Mouse (Mus musculus): Measurements from ENCODE around the gene Olfr458. TPM values are rescaled to one million over a fixed set of nuclear protein-coding genes. Genes with fewer than 3 reads are reported as not detected.

The Olfr458 gene
- polyA plus RNA-seq, 1 experiment from 2014 or later, result not detected

Other genes with a start within 250 kb of the Olfr458 start
- gene Tas2r144, start 249.9 kb downstream of the Olfr458 start, polyA plus RNA-seq (2015; fragmentation: Nextera tagmentation; extraction: Ambion mirVana), result not detected in 2 replicates
- gene Gstk1, start 219.3 kb downstream of the Olfr458 start, polyA plus RNA-seq (2015; fragmentation: Nextera tagmentation; extraction: Ambion mirVana), result 22.8 and 23.8 TPM in 2 replicates
- gene Tmem139, start 203.2 kb downstream of the Olfr458 start, polyA plus RNA-seq (2015; fragmentation: Nextera tagmentation; extraction: Ambion mirVana), result 6.3 and 8.6 TPM in 2 replicates
- gene Casp2, start 200.2 kb downstream of the Olfr458 start, polyA plus RNA-seq (2015; fragmentation: Nextera tagmentation; extraction: Ambion mirVana), result 47.2 and 58.2 TPM in 2 replicates
- 0.10 and 0.18 TPM in 2 replicates for gene Clcn1, start 178.5 kb downstream of the Olfr458 start, polyA plus RNA-seq (2015; fragmentation: Nextera tagmentation; extraction: Ambion mirVana)
- 0.29 and 0.32 TPM in 2 replicates for gene Fam131b, start 140.6 kb downstream of the Olfr458 start, polyA plus RNA-seq (2015; fragmentation: Nextera tagmentation; extraction: Ambion mirVana)
- 99.0 and 107 TPM in 2 replicates for gene Zyx, start 115.6 kb downstream of the Olfr458 start, polyA plus RNA-seq (2015; fragmentation: Nextera tagmentation; extraction: Ambion mirVana)
- gene Epha1, start 91.9 kb downstream of the Olfr458 start, polyA plus RNA-seq (2015; fragmentation: Nextera tagmentation; extraction: Ambion mirVana), result 25.5 and 31.3 TPM in 2 replicates
- not detected in 2 replicates for gene Tas2r143, start 65.0 kb downstream of the Olfr458 start, polyA plus RNA-seq (2015; fragmentation: Nextera tagmentation; extraction: Ambion mirVana)
- not detected in 2 replicates for gene Tas2r135, start 59.8 kb downstream of the Olfr458 start, polyA plus RNA-seq (2015; fragmentation: Nextera tagmentation; extraction: Ambion mirVana)
- not detected in 2 replicates for gene Tas2r126, start 30.7 kb downstream of the Olfr458 start, polyA plus RNA-seq (2015; fragmentation: Nextera tagmentation; extraction: Ambion mirVana)
- gene Olfr457, start 11.1 kb upstream of the Olfr458 start, polyA plus RNA-seq (2015; fragmentation: Nextera tagmentation; extraction: Ambion mirVana), result not detected in 2 replicates
- not detected in 2 replicates for gene Olfr456, start 22.0 kb upstream of the Olfr458 start, polyA plus RNA-seq (2015; fragmentation: Nextera tagmentation; extraction: Ambion mirVana)
- gene Olfr455, start 82.4 kb upstream of the Olfr458 start, polyA plus RNA-seq (2015; fragmentation: Nextera tagmentation; extraction: Ambion mirVana), result 0.04 and 0.07 TPM in 2 replicates
- not detected in 2 replicates for gene Tcaf3, start 132.5 kb upstream of the Olfr458 start, polyA plus RNA-seq (2015; fragmentation: Nextera tagmentation; extraction: Ambion mirVana)
- gene Tcaf2, start 180.1 kb upstream of the Olfr458 start, polyA plus RNA-seq (2015; fragmentation: Nextera tagmentation; extraction: Ambion mirVana), result 14.8 and 17.2 TPM in 2 replicates
- gene Tcaf1, start 244.9 kb upstream of the Olfr458 start, polyA plus RNA-seq (2015; fragmentation: Nextera tagmentation; extraction: Ambion mirVana), result 70.1 and 71.8 TPM in 2 replicates

Data from stomach, embryonic 16.5 days (tissue).